Mouse (Mus musculus): ENCODE results near the gene Tnfsf14. TPM values are rescaled to one million over a fixed set of nuclear protein-coding genes. Genes with fewer than 3 reads are reported as not detected.

The Tnfsf14 gene
- polyA plus RNA-seq, 1 experiment from 2014 or later, result not detected

DNA sequence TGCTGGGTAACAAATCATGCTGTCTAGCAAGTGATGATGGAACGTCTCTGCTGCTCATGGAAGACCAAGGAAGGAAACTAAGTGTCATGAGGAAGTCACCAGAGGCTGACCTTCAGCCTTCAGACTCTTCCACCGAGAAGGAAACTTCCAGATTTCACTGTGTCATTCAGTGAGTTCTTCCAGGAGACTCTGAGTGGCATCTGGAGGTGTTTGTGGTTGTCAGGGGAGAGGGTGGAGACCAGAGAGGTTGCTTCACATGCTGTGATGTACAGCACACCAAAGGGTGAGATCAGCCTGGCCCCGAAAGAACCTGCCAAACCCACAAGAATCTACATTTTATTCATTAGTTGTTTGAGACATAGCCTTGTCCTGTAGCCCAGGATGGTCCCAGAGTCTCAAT is 11.1 kb downstream of the Tnfsf14 start:
- H3K9me3 ChIP-seq (ENCODE audit: control insufficient read depth, low read length), result no peaks in the 10 kb centered on the region
- H3K27me3 ChIP-seq (replicated peaks; ENCODE audit: control insufficient read depth, insufficient read depth, low read length), result no peaks in the 10 kb centered on the region
- no peak overlapping the region for H3K4me2 ChIP-seq (ENCODE audit: low read length)
- no peaks in the 10 kb centered on the region for H3K4me1 ChIP-seq (replicated peaks; ENCODE audit: control insufficient read depth, insufficient read depth, low read length)
- no peak overlapping the region for H3K4me3 ChIP-seq (replicated peaks; ENCODE audit: low read length)
- ATAC-seq, result no peak
- no peak overlapping the region for H3K27ac ChIP-seq (ENCODE audit: low read length)
- 68% methylated on average over 3 of the region's 3 CpGs for WGBS
- no peaks in the 10 kb centered on the region for H3K36me3 ChIP-seq (ENCODE audit: control insufficient read depth, insufficient read depth)
- no peak overlapping the region for H3K9ac ChIP-seq (replicated peaks; ENCODE audit: low read depth, low read length)

DNA sequence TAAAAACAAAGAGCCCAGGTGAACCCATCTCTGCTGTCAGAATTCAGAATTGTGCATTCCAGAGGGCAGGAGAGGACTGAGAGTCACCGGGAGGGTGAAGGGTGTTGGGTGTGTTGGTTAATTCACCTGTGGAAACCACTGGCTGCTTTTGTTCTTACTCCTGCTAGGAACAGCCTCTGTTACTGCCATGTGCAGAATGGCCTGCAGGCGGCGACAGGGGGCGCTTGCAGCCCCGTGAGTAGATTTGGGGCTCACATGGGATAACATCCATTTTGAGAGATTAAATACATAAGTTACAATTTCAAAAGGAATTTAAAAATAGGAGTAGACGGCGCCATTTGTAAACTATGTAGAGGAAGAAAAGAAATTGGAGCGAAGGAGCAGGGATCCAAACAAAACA is 13.6 kb downstream of the Tnfsf14 start:
- H3K4me1 ChIP-seq (replicated peaks; ENCODE audit: control insufficient read depth, insufficient read depth, low read length), result no peaks in the 10 kb centered on the region
- H3K9ac ChIP-seq (replicated peaks; ENCODE audit: low read depth, low read length), result no peak overlapping the region
- H3K4me2 ChIP-seq (ENCODE audit: low read length), result no peak overlapping the region
- H3K36me3 ChIP-seq (ENCODE audit: control insufficient read depth, insufficient read depth), result no peaks in the 10 kb centered on the region
- H3K9me3 ChIP-seq (ENCODE audit: control insufficient read depth, low read length), result no peaks in the 10 kb centered on the region
- no peaks in the 10 kb centered on the region for H3K27me3 ChIP-seq (replicated peaks; ENCODE audit: control insufficient read depth, insufficient read depth, low read length)
- no peak overlapping the region for H3K4me3 ChIP-seq (replicated peaks; ENCODE audit: low read length)
- ATAC-seq, result no peak
- WGBS, result 33% methylated on average over 8 of the region's 8 CpGs
- H3K27ac ChIP-seq (ENCODE audit: low read length), result no peak overlapping the region

DNA sequence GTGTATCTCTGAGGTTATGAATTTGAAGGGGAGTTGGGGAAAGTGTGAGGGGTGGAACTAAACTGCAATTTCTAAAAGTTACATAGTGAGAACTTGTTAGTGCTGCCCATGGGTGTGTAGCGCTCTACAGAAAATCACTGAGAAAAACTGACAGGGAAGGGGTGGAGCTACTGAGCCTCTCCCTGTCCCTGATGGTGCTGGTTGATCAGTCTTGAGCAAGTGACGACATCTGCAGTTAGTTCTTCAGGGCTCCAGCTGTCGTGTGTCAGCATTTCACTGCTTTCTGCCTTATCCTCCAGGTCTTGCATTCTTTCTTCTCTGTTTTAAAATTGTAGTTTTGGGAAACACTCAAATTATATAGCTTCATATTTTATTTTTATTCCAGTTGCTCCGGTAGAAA is 20.6 kb downstream of the Tnfsf14 start:
- Histone ChIP-seq H3K4me1 (replicated peaks; ENCODE audit: control insufficient read depth, insufficient read depth, low read length) (no peaks in the 10 kb centered on the region), H3K27me3 (replicated peaks; ENCODE audit: control insufficient read depth, insufficient read depth, low read length) (no peaks in the 10 kb centered on the region), H3K4me3 (replicated peaks; ENCODE audit: low read length) (no peak overlapping the region), H3K9ac (replicated peaks; ENCODE audit: low read depth, low read length) (no peak overlapping the region), H3K27ac (ENCODE audit: low read length) (no peak overlapping the region), H3K9me3 (ENCODE audit: control insufficient read depth, low read length) (no peaks in the 10 kb centered on the region), H3K36me3 (ENCODE audit: control insufficient read depth, insufficient read depth) (no peaks in the 10 kb centered on the region), H3K4me2 (ENCODE audit: low read length) (no peak overlapping the region)
- WGBS, result 74% methylated on average over 4 of the region's 4 CpGs
- no peak for ATAC-seq

DNA sequence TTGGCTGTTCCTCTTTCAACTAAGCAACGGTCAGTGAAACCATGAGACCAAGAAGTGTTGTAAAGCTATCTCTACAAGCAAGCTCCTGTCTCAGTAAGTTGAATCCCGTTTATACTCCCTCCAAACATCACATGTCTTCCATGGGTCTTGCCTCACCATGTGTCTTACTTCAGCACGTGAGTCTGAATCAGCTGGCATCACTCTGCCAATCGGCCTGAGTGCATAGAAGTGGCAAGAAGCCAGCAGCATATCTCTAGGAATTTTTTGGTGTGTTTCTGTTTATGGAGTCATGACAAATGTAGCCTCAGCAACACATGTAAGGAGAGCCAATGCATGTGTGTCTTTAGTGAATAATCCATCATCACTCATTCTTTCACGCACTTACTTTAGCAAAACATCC is 21.6 kb downstream of the Tnfsf14 start:
- H3K27ac ChIP-seq (ENCODE audit: low read length), result no peak overlapping the region
- 79% methylated on average over 5 of the region's 5 CpGs for WGBS
- no peak for ATAC-seq

GRCm38 (mm10) chr17:57170616-57171260 is 23.2 kb downstream of the Tnfsf14 start:
- no peaks in the 10 kb centered on the region for H3K4me1 ChIP-seq (replicated peaks; ENCODE audit: control insufficient read depth, insufficient read depth, low read length)
- no peak overlapping the region for H3K9ac ChIP-seq (replicated peaks; ENCODE audit: low read depth, low read length)
- no peak overlapping the region for H3K27ac ChIP-seq (ENCODE audit: low read length)
- no peak overlapping the region for H3K4me3 ChIP-seq (replicated peaks; ENCODE audit: low read length)
- ATAC-seq, result no peak
- no peak overlapping the region for H3K4me2 ChIP-seq (ENCODE audit: low read length)
- no peaks in the 10 kb centered on the region for H3K36me3 ChIP-seq (ENCODE audit: control insufficient read depth, insufficient read depth)
- H3K27me3 ChIP-seq (replicated peaks; ENCODE audit: control insufficient read depth, insufficient read depth, low read length), result no peaks in the 10 kb centered on the region
- no peaks in the 10 kb centered on the region for H3K9me3 ChIP-seq (ENCODE audit: control insufficient read depth, low read length)
- 53% methylated on average over 5 of the region's 5 CpGs for WGBS

More for the DNA sequence above, 21.6 kb downstream of the Tnfsf14 start:
- H3K9ac ChIP-seq (replicated peaks; ENCODE audit: low read depth, low read length), result no peak overlapping the region
- no peak overlapping the region for H3K4me2 ChIP-seq (ENCODE audit: low read length)
- H3K27me3 ChIP-seq (replicated peaks; ENCODE audit: control insufficient read depth, insufficient read depth, low read length), result no peaks in the 10 kb centered on the region
- H3K4me1 ChIP-seq (replicated peaks; ENCODE audit: control insufficient read depth, insufficient read depth, low read length), result no peaks in the 10 kb centered on the region
- H3K9me3 ChIP-seq (ENCODE audit: control insufficient read depth, low read length), result no peaks in the 10 kb centered on the region
- no peaks in the 10 kb centered on the region for H3K36me3 ChIP-seq (ENCODE audit: control insufficient read depth, insufficient read depth)
- H3K4me3 ChIP-seq (replicated peaks; ENCODE audit: low read length), result no peak overlapping the region

DNA sequence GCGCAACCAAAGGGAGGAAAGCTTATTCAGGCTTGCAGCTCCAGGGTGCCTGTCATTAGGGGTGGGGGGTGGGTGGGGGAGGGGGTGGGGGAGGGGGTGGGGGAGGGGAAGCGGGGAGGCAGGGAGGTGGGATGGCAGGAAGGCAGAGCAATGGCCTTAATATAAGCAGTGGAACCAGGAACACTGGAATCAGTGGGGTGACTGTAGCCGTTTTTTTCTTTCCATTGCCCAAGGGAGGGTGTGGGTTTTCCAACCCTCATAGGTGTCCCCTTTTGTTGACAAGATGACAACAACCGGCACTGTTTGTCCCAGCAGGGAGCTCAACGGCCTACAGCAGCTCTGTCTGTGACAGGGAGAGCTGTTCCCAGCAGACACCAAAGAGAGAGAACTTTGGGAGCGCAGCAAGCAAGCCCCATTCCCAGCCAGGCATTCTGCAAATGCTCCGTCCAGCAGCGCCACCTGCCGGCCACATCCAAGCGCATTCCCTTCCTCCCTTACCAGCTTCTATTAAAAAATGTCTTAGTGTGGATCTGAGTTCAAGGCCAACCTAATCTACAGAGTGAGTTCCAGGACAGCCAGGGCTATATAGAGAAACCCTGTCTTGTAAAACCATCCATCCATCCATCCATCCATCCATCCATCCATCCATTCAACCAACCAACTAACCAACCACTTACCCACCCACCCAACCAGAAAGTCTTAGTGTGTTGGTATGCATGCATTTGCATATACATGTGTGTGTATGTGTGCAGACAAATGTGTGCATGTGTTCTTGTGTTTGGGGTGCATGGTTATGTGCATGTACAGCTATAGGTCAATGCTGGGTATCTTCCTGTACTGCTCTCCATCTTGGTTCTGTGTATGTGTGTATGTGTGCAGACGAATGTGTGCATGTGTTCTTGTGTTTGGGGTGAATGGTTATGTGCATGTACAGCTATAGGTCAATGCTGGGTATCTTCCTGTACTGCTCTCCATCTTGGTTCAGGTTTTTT is 26.9 kb downstream of the Tnfsf14 start:
- Histone ChIP-seq H3K9me3 (ENCODE audit: control insufficient read depth, low read length) (no peaks in the 10 kb centered on the region), H3K27me3 (replicated peaks; ENCODE audit: control insufficient read depth, insufficient read depth, low read length) (no peaks in the 10 kb centered on the region), H3K9ac (replicated peaks; ENCODE audit: low read depth, low read length) (no peak overlapping the region), H3K4me2 (ENCODE audit: low read length) (no peak overlapping the region), H3K36me3 (ENCODE audit: control insufficient read depth, insufficient read depth) (no peaks in the 10 kb centered on the region), H3K27ac (ENCODE audit: low read length) (no peak overlapping the region), H3K4me3 (replicated peaks; ENCODE audit: low read length) (no peak overlapping the region), H3K4me1 (replicated peaks; ENCODE audit: control insufficient read depth, insufficient read depth, low read length) (no peaks in the 10 kb centered on the region)
- 11% methylated on average over 11 of the region's 11 CpGs for WGBS
- ATAC-seq, result peak; percentile 92

DNA sequence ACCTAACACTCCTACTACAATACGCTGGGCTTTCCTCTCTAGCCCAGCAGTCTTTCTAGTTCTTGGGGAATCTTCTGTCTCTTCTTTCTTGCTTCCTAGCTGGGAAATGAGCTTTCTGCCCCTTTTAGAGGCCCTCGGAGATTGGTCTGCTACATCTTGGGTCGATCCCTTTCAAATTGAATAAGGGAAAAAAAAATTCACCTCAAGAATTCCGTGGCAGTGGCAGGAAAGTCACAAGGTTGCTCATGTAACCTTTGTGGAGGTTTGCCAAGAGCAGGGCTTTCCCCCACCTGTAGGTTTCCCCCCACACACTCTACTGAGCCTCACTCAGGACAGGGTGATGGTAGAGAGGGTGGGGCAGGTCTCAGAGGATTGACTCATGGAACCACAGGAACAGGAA is 40.2 kb downstream of the Tnfsf14 start:
- H3K9ac ChIP-seq (replicated peaks; ENCODE audit: low read depth, low read length), result no peak overlapping the region
- 86% methylated on average over 4 of the region's 4 CpGs for WGBS

DNA sequence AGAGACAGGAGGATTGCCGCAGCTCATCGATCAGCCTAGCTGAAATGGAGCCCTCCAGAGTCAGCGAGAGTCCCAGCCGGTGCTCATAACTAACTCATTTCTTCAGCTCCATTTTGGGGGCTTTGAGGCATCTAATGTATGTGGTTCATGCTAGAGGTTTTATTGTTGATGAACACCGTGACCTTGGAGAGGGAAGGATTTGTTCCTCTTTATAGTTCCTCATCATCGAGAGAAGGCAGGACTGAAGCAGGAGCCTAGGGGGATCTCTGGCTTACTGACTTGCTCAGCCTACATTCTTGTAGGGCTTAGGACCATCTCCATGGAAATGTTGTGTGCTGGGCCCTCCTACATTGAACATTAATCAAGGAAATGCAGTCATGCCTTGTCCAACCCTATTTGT is 41.0 kb downstream of the Tnfsf14 start:
- no peak overlapping the region for H3K9ac ChIP-seq (replicated peaks; ENCODE audit: low read depth, low read length)
- 91% methylated on average over 6 of the region's 6 CpGs for WGBS

More for the DNA sequence above, 40.2 kb downstream of the Tnfsf14 start:
- ATAC-seq, result no peak
- no peak overlapping the region for H3K4me3 ChIP-seq (replicated peaks; ENCODE audit: low read length)
- no peak overlapping the region for H3K27ac ChIP-seq (ENCODE audit: low read length)
- no peak overlapping the region for H3K4me2 ChIP-seq (ENCODE audit: low read length)
- H3K27me3 ChIP-seq (replicated peaks; ENCODE audit: control insufficient read depth, insufficient read depth, low read length), result peaks cover 8% of the 10 kb centered on the region
- 0 out of 2 replicates have a peak, but pooled peaks cover 2% of the 10 kb centered on the region for H3K4me1 ChIP-seq (replicated peaks; ENCODE audit: control insufficient read depth, insufficient read depth, low read length)
- no peaks in the 10 kb centered on the region for H3K36me3 ChIP-seq (ENCODE audit: control insufficient read depth, insufficient read depth)
- no peaks in the 10 kb centered on the region for H3K9me3 ChIP-seq (ENCODE audit: control insufficient read depth, low read length)

GRCm38 (mm10) chr17:57148994-57149803 is 44.8 kb downstream of the Tnfsf14 start, which contains the start of gene Cd70:
TSS of gene Cd70 (minus strand) at chr17:57149777.
- no peak for ATAC-seq
- no peaks in the 10 kb centered on the region for H3K36me3 ChIP-seq (ENCODE audit: control insufficient read depth, insufficient read depth)
- H3K27ac ChIP-seq (ENCODE audit: low read length), result no peak within 1 kb of the TSS
- 2% methylated on average over 39 of the region's 39 CpGs for WGBS
- peak within 1 kb of the TSS; percentile 37 for H3K4me3 ChIP-seq (replicated peaks; ENCODE audit: low read length)
- peaks cover 22% of the 10 kb centered on the region for H3K27me3 ChIP-seq (replicated peaks; ENCODE audit: control insufficient read depth, insufficient read depth, low read length)
- no peaks in the 10 kb centered on the region for H3K9me3 ChIP-seq (ENCODE audit: control insufficient read depth, low read length)
- H3K9ac ChIP-seq (replicated peaks; ENCODE audit: low read depth, low read length), result peak within 1 kb of the TSS; percentile 10
- H3K4me1 ChIP-seq (replicated peaks; ENCODE audit: control insufficient read depth, insufficient read depth, low read length), result 0 out of 2 replicates have a peak, but pooled peaks cover 2% of the 10 kb centered on the region
- peak within 1 kb of the TSS; percentile 56 for H3K4me2 ChIP-seq (ENCODE audit: low read length)

More for the DNA sequence above, 41.0 kb downstream of the Tnfsf14 start:
- Histone ChIP-seq H3K9me3 (ENCODE audit: control insufficient read depth, low read length) (no peaks in the 10 kb centered on the region), H3K27me3 (replicated peaks; ENCODE audit: control insufficient read depth, insufficient read depth, low read length) (peaks cover 13% of the 10 kb centered on the region), H3K4me3 (replicated peaks; ENCODE audit: low read length) (no peak overlapping the region), H3K27ac (ENCODE audit: low read length) (no peak overlapping the region), H3K4me1 (replicated peaks; ENCODE audit: control insufficient read depth, insufficient read depth, low read length) (0 out of 2 replicates have a peak, but pooled peaks cover 2% of the 10 kb centered on the region), H3K4me2 (ENCODE audit: low read length) (no peak overlapping the region), H3K36me3 (ENCODE audit: control insufficient read depth, insufficient read depth) (no peaks in the 10 kb centered on the region)
- ATAC-seq, result no peak

Data from forebrain, embryonic 16.5 days (tissue).